Mouse (Mus musculus) frontal cortex, postnatal 36 days (tissue): ENCODE data around the gene Olfr324.

Source experiments
- DNase-seq, 2 experiments: peaks; one replicate each; pipeline ENCODE4 v3.0.0; 2022; ENCODE audit warnings: low spot score in 2 of 2

Olfr324 gene

DNA sequence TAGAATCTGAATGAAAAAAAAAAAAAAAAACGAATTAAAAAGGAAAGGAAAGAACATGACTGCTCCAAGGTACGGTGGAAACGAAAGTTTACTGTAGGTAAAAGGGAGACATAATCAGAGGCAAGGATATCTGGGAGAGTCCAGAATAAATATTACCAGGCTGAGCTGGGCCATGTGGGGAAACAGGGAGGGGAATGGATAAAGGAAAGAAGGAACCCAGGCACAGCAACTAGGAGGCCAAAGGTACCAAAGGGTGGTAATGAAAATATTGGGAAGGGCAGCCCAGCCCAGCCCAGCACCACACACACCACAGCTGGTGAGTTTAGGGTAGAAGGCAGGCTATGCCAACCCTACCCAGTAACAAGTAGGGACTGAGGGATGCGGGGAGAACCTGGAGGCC lies 40.0 kb downstream of the Olfr324 start:
- no peak for DNase-seq

DNA sequence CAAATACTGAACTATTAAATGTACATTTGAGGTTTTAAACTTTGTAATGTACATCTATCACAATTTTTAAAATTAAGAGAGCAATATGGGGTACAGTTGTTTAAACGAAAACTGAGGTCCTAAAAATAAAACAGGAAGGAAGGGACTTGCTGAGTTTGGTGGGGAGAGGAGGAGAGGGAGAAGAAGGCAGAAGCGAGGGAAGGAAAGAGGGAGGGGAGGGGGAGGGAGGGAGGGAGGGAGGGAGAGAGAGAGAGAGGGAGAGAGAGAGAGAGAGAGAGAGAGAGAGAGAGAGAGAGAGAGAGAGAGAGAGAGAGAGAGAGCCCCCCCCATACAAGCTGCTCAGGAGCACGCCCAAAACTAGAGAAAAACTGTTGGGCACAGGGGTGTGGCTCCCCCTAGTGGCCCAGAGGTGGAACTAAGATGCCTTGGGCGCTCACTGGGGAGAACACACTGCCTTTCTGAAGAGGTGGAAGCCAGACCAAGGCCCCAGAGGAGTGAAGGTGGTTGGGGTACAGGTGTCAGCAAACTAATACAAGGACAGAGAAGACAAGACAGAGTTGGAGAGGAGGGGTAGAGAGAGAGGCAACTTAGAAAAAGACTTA lies 41.6 kb downstream of the Olfr324 start:
- DNase-seq: peak in 1 of 2 experiments; percentile 24

DNA sequence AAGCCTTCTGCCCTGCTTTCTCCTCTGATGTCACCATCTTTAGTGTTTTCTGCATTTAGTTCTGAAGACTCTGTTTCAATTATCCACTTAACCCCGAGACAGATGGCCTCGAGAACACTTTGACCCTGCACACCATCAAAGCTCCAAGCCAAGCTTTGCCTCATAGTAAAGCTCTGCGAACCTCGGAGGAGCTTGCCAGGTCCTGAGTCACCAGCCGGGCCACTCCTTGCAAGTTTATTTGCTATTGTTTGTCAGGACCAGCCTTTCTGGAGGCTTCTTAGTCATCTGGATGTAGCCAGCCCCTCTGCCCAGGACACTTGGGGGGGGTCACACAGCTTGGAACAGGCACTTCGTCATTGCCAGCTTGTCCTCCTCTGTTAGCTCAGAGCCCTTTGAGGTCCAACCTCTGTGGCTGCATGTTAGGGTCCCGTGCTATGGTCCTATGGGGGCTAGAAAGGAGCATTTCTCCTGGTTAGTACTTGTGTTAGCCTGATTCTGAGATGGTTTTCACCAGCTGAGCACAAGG lies 43.3 kb downstream of the Olfr324 start:
- DNase-seq: no peak

DNA sequence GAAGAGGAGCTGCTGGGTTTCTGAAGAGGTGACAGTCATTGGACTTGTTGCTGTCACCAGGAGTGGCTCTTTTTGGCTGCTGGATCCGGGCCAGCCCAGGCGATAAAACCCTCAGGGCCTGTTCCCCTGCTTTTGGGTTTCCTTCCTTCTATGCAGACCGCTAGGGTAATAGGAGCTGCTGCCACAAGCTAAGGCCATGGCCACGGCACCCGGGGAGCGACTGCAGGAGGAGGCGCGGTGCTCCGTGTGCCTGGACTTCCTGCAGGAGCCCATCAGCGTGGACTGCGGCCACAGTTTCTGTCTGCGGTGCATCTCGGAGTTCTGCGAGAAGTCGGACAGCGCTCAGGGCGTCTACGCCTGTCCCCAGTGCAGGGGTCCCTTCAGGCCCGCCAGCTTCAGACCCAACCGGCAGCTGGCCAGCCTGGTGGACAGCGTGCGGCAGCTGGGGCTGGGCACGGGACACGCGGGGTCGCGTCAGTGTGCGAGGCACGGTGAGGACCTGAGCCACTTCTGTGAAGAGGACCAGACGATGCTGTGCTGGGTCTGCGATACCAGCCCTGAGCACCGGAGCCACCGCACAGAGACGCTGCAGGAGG lies 45.5 kb downstream of the Olfr324 start, which contains the start of gene Trim58:
TSS of gene Trim58 (plus strand) at position 194 of the 596 bp plus-strand sequence.
- DNase-seq: peak in 1 of 2 experiments; percentile 1

DNA sequence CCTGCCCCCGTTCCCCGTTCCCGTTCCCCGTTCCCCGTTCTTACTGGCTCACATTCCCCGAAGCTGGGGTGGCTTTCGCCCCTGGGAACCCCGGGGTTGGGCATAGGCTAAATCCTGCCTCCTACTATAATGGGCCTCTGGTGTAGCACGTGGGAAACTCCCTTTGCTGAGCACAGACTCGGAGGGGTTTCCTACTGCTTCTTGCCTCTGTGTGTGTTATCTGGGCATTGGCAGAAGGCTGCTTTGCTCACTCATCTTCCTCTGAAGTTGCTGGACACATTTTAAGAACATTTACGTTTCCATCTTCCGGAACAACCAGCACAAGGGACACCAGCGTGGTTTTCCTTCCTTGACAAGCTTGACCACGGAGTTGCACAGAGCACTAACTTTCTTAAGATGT lies 46.1 kb downstream of the Olfr324 start:
- no peak for DNase-seq

DNA sequence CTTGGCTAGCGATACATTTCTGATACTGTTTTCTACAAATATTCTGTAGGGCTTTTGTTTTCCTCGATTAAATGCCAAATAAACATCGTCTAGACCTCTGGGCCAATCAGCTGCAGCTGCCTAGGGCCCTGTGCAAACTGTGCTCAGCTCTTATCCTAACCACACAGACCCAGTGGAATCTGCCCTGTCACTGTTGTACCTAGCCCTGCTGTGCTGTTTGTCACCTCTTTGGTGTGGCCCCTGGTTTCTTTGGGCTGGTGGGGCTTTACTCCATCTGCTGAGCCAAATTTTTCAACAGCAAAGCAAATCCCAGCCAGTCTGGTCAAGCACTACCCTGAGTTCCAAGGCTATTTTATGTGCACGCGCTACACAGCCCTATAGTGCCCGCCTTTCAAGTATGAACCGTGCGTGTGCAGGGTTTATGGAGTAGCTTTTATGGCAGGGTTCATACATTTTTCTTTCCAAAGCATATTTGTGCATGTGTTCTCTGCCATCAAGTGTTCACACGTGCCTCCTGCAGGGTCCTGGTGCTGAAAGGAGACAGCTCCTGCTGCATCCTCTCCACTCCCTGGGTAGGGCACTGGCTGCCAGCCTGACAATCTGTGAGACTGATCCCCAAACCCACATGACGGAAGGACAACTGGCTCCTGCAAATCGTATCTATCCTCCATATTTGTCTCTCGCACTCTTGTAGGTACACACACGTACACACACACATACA lies 46.9 kb downstream of the Olfr324 start:
- no peak for DNase-seq

DNA sequence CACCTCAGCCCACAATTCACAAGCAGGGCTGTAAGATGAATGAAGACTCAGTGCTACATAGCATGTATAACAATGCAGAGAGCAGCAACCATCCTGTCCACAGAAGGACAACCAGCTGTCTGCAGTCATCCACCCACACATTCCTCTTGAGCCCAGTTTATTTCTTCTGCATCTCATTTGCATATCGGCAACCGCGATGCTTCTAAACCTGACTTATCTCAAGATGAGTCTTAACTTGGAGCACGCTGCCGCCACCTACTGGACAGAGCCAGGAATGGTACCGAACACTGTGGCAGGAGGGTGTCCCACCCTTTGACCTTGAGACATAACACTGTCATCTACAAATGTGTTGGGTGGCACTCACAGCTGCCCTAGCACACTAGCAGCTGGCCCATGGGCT lies 48.4 kb downstream of the Olfr324 start:
- DNase-seq: peak; percentile 23 to 41
